Mouse (Mus musculus) gastrocnemius, adult 2 months (tissue): ENCODE results near the gene Dtx3. TPM values are rescaled to one million over a fixed set of nuclear protein-coding genes. Genes with fewer than 3 reads are reported as not detected.

Experiments
- DNase-seq: peaks from one replicate; pipeline ENCODE4 v3.0.0; 2022
- H3K27ac ChIP-seq: fragments of 200-600 bp; 2 replicates; pipeline ENCODE4 v1.8.1; 2022; ENCODE audit warnings: mild to moderate bottlenecking
- H3K4me3 ChIP-seq: fragments of 200-600 bp; 2 replicates; pipeline ENCODE4 v1.8.1; 2022; ENCODE audit warnings: mild to moderate bottlenecking, moderate library complexity
- CTCF ChIP-seq: fragments of 200-600 bp; IDR thresholded peaks from 2 replicates; pipeline ENCODE4 v1.8.1; 2022; ENCODE audit warnings: antibody characterized with exemption, mild to moderate bottlenecking, moderate library complexity
- intact Hi-C: fragments of 180-260 bp; cut with DNase I; formaldehyde crosslinking; loops from one replicate; pipeline ENCODE4 v1.15.1; 2025
- total RNA-seq, 2 experiments: library from RNA; stranded (reverse); gene quantifications; 2 replicates each; pipeline ENCODE4 v1.2.3; 2021

Gene Dtx3
- total RNA-seq, 2 experiments from 2014 or later, result 20.8 to 25.6 TPM

- Histone ChIP-seq H3K4me3 (peak overlapping the region; percentile 86), H3K27ac (peak overlapping the region; percentile 90)
- intact Hi-C loops, result no loop called here
- peak; percentile 68 for DNase-seq
- no peak for TF ChIP-seq CTCF
Measured at GRCm38 (mm10) chr10:127189116-127189650, 6.3 kb downstream of the Dtx3 start.

- no peak for TF ChIP-seq CTCF
- intact Hi-C loops, result no loop called here
- DNase-seq, result peak; percentile 82
- H3K4me3 ChIP-seq, result peak overlapping the region; percentile 86
- H3K27ac ChIP-seq, result peak overlapping the region; percentile 90
Measured at GRCm38 (mm10) chr10:127188465-127189115, 6.9 kb downstream of the Dtx3 start.

DNA sequence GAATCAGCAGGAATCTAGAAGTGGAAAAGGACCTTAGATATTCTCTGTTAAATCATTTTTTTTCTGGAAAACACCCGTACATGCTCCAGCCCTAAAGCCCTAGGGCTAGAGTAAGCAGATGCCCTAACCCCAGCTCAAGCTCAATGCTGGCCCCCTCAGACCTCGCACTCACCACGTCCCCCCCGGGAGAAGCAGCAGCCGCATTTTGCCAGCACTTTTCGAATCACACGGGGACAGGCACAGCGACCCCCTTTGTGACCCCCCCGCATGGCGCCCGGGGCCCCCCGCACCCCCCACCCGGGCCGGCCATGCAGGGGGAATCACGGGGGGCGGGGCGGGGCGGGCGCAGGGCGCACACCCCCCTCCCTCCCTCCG lies 7.5 kb downstream of the Dtx3 start:
- intact Hi-C loops, result no loop called here
- H3K4me3 ChIP-seq, result peak overlapping the region; percentile 86
- no peak for TF ChIP-seq CTCF
- no peak for DNase-seq
- peak overlapping the region; percentile 90 for H3K27ac ChIP-seq

GRCm38 (mm10) chr10:127187371-127188078 lies 8.0 kb downstream of the Dtx3 start:
- no peak for DNase-seq
- intact Hi-C loops, result no loop called here
- Histone ChIP-seq H3K4me3 (peak overlapping the region; percentile 86), H3K27ac (no peak overlapping the region)
- no peak for TF ChIP-seq CTCF

DNA sequence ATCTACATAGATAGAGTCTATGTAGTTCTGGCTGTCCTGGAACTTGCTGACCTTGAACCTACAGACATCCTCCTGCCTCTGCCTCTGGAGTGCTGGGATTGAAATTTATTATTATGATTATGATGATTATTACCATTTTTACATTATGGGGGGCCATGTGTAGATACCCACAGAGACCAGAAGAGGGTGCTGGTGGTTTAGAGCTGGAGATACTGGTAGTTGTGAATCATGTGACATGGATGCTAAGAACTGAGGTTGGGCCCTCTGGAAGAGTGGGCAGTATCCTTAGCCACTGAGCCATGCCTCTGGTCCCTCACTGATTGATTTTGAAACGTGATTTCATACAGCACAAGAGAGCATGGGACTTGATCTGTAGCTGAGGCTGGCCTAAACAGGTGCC lies 9.1 kb downstream of the Dtx3 start:
- H3K4me3 ChIP-seq, result no peak overlapping the region
- DNase-seq, result no peak
- peak; percentile 45 for TF ChIP-seq CTCF
- intact Hi-C loops, result no loop called here
- no peak overlapping the region for H3K27ac ChIP-seq

GRCm38 (mm10) chr10:127185506-127185905 lies 10.0 kb downstream of the Dtx3 start:
- no peak overlapping the region for H3K4me3 ChIP-seq
- no peak for TF ChIP-seq CTCF
- intact Hi-C loops, result no loop called here
- no peak overlapping the region for H3K27ac ChIP-seq
- DNase-seq, result no peak

DNA sequence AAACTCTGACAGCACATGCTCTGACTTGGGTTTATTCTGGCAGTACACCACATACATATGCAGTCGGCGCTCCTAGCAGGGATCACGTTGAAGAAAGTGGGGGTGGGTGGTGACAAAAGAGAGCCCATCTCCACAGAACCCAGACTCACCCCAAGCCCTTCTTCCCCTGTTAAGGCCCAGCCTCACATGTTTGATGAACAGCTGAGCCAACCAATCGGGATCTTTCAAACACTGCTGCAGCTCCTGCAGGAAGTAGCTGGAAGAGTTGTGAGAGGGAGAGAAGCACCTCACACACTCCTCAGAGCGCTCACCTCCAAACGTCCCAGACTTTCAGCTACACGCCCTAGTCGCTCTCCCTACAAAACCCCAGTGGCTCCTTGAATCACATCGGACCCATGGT lies 10.4 kb downstream of the Dtx3 start:
- intact Hi-C loops, result no loop called here
- DNase-seq, result no peak
- TF ChIP-seq CTCF, result no peak
- no peak overlapping the region for H3K27ac ChIP-seq
- H3K4me3 ChIP-seq, result no peak overlapping the region

- H3K4me3 ChIP-seq, result peak overlapping the region; percentile 67
- DNase-seq, result no peak
- peak overlapping the region; percentile 78; the same call in 1 of the 2 replicates for H3K27ac ChIP-seq
- no peak for TF ChIP-seq CTCF
- intact Hi-C loops, result no loop called here
Measured at GRCm38 (mm10) chr10:127183759-127184158, 11.8 kb downstream of the Dtx3 start.

GRCm38 (mm10) chr10:127182624-127183023 lies 12.9 kb downstream of the Dtx3 start:
- Histone ChIP-seq H3K27ac (peak overlapping the region; percentile 78), H3K4me3 (peak overlapping the region; percentile 67)
- no peak for DNase-seq
- intact Hi-C loops, result no loop called here
- TF ChIP-seq CTCF, result no peak

- no peak for DNase-seq
- TF ChIP-seq CTCF, result no peak
- intact Hi-C loops, result no loop called here
- H3K4me3 ChIP-seq, result peak overlapping the region; percentile 73
- peak overlapping the region; percentile 78 for H3K27ac ChIP-seq
Measured at GRCm38 (mm10) chr10:127181566-127181965, 14.0 kb downstream of the Dtx3 start.

- intact Hi-C loops, result no loop called here
- peak overlapping the region; percentile 74 for H3K27ac ChIP-seq
Measured at GRCm38 (mm10) chr10:127180695-127181047, 14.9 kb downstream of the Dtx3 start.

GRCm38 (mm10) chr10:127179871-127180694 lies 15.4 kb downstream of the Dtx3 start, which contains the start of gene Slc26a10:
Gene Slc26a10, minus strand, starts transcription at chr10:127180645.
- H3K4me3 ChIP-seq, result peak within 1 kb of the TSS; percentile 73
- peak within 1 kb of the TSS; percentile 74 for H3K27ac ChIP-seq
- DNase-seq, result peak; percentile 32
- intact Hi-C loops, result loop anchor here (5.0 to 10.0 kb wide), 2 partner anchors 32 to 155 kb away; partner anchors contain the start of gene Pip4k2c
- TF ChIP-seq CTCF, result no peak

More at GRCm38 (mm10) chr10:127180695-127181047, 14.9 kb downstream of the Dtx3 start:
- TF ChIP-seq CTCF, result no peak
- DNase-seq, result peak; percentile 15
- peak overlapping the region; percentile 73 for H3K4me3 ChIP-seq
